ENCODE assay signal across 8 mouse cellular contexts in the genomic region with DNA sequence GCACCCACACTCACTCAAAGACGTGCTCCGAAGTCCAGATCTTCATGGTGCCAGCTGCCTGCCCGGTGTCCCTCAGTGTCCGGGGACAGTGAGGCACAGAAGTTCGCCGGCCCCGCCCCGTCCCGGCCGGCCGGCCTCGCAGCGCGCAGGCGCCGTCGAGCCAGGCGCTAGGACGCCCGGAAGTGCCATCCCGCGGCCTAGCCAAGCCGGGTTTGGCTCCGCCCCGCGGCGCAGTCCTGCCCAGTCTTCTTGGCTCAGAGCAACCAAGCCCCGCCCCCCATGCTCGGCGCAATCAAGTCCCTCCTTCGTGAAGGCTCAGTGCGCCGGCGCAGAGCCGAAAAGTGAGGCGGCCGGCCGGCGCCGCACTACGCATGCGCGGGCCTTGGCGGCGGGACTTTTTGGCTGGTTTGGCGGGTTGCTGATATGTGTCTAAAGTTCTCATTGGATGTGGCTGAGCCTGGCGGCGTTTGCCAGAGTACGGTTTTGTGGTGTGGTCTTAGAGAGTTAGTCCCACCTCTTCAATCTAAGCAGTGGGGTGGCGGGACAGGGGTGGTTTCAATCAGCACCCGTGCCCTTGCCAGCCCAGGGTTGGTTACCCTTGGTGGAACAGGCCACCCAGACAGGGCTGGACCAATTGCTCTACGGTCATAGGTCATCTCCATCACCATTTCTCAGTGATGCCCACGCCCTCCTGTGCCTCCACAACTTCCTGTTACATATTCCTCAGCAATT. TPM values are rescaled to one million over a fixed set of nuclear protein-coding genes. Genes with fewer than 3 reads are reported as not detected.
DNase-seq lines count a peak whose midpoint lies in the region; ATAC-seq and TF ChIP-seq lines count a peak whose summit lies in the region.

Prelid3b (minus strand) TSS at position 264 of the 732 bp plus-strand sequence.

- H3K4me3 ChIP-seq in CH12.LX (replicated peaks in 1 of 3; ENCODE audit: low read depth in 2 of 3, low read length in 2 of 3, poor library complexity in 1 of 3) = peak within 1 kb of the TSS; percentile 81 to 93 (median 82)
- peak within 1 kb of the TSS; percentile 73 for H3K4me3 ChIP-seq in forebrain, embryonic 11.5 days (ENCODE audit: low read depth, low read length)
- peak within 1 kb of the TSS; percentile 89 for H3K4me3 ChIP-seq in heart, embryonic 16.5 days (ENCODE audit: low read length)
- H3K4me3 ChIP-seq in liver, embryonic 15.5 days (replicated peaks) = peak within 1 kb of the TSS; percentile 91
- H3K4me3 ChIP-seq in neural tube, embryonic 12.5 days = peak within 1 kb of the TSS; percentile 80

- peak; percentile 99 for DNase-seq in CH12.LX (ENCODE audit: extremely low read depth)
- peak; percentile 99 for DNase-seq in c-Kit-positive CD71-positive TER-119-negative erythroid progenitor cells, embryonic 14.5 days (ENCODE audit: low read depth)
- peak; percentile 100 for DNase-seq in forebrain, embryonic 11.5 days (ENCODE audit: low spot score)
- DNase-seq in kidney, postnatal 36 days = peak; percentile 100
- DNase-seq in telencephalon, adult 2 months (ENCODE audit: low read depth, low spot score) = peak; percentile 97

- no peak for TF ChIP-seq EP300 in CH12.LX (IDR thresholded peaks at IDR 0.05; ENCODE audit: low read length)

- ATAC-seq in forebrain, embryonic 11.5 days (replicated peaks; ENCODE audit: low FRiP score) = peak; percentile 98
- ATAC-seq in heart, embryonic 16.5 days (replicated peaks; ENCODE audit: extremely low read depth, insufficient read depth, low FRiP score) = peak; percentile 99
- peak; percentile 95 for ATAC-seq in liver, embryonic 15.5 days (ENCODE audit: insufficient read depth)
- peak; percentile 98 for ATAC-seq in neural tube, embryonic 12.5 days (ENCODE audit: low FRiP score, low read depth)

- peaks cover 21 to 35% of the 10 kb centered on the region in 2 experiments for H3K36me3 ChIP-seq in CH12.LX (replicated peaks in 1 of 2; ENCODE audit: control insufficient read depth in 1 of 2, insufficient read depth in 1 of 2, low read length in 1 of 2)
- no peaks in the 10 kb centered on the region; the same call in 1 of the 2 replicates for H3K36me3 ChIP-seq in forebrain, embryonic 11.5 days (ENCODE audit: control insufficient read depth, insufficient read depth, low read length)
- peaks cover 28% of the 10 kb centered on the region for H3K36me3 ChIP-seq in heart, embryonic 16.5 days (ENCODE audit: control insufficient read depth, insufficient read depth)
- peaks cover 39% of the 10 kb centered on the region for H3K36me3 ChIP-seq in liver, embryonic 15.5 days (replicated peaks)
- peaks cover 14% of the 10 kb centered on the region; the same call in 1 of the 2 replicates for H3K36me3 ChIP-seq in neural tube, embryonic 12.5 days

- H3K27ac ChIP-seq in CH12.LX (ENCODE audit: insufficient read depth, low read depth) = peak within 1 kb of the TSS; percentile 84
- H3K27ac ChIP-seq in forebrain, embryonic 11.5 days (ENCODE audit: low read depth, low read length) = peak within 1 kb of the TSS; percentile 71
- H3K27ac ChIP-seq in heart, embryonic 16.5 days (ENCODE audit: low read length) = peak within 1 kb of the TSS; percentile 78
- peak within 1 kb of the TSS; percentile 96 for H3K27ac ChIP-seq in liver, embryonic 15.5 days (replicated peaks)
- peak within 1 kb of the TSS; percentile 10; the same call in 1 of the 2 replicates for H3K27ac ChIP-seq in neural tube, embryonic 12.5 days

- under 1% methylated on average over 52 of the region's 53 CpGs for WGBS in forebrain, embryonic 11.5 days
- under 1% methylated on average over 53 of the region's 53 CpGs for WGBS in heart, embryonic 16.5 days
- under 1% methylated on average over 53 of the region's 53 CpGs for WGBS in liver, embryonic 15.5 days (ENCODE audit: insufficient replicate concordance)
- 1% methylated on average over 53 of the region's 53 CpGs for WGBS in neural tube, embryonic 12.5 days

- peak within 1 kb of the TSS; percentile 86 for H3K4me2 ChIP-seq in CH12.LX (ENCODE audit: insufficient read depth, low read depth, poor library complexity, severe bottlenecking)
- H3K4me2 ChIP-seq in forebrain, embryonic 11.5 days (ENCODE audit: low read depth, low read length, severe bottlenecking) = peak within 1 kb of the TSS; percentile 69
- peak within 1 kb of the TSS; percentile 91 for H3K4me2 ChIP-seq in heart, embryonic 16.5 days (ENCODE audit: low read depth, low read length)
- peak within 1 kb of the TSS; percentile 93 for H3K4me2 ChIP-seq in liver, embryonic 15.5 days
- peak within 1 kb of the TSS; percentile 80 for H3K4me2 ChIP-seq in neural tube, embryonic 12.5 days (replicated peaks)

- peak; percentile 78 for TF ChIP-seq POLR2A in CH12.LX (IDR thresholded peaks at IDR 0.05; ENCODE audit: low read depth, low read length)

- H3K9me3 ChIP-seq in CH12.LX (replicated peaks; ENCODE audit: low read length) = no peaks in the 10 kb centered on the region
- H3K9me3 ChIP-seq in forebrain, embryonic 11.5 days (ENCODE audit: control insufficient read depth, low read length) = no peaks in the 10 kb centered on the region; the same call in 1 of the 2 replicates
- H3K9me3 ChIP-seq in heart, embryonic 16.5 days (replicated peaks; ENCODE audit: control insufficient read depth, low read length) = no peaks in the 10 kb centered on the region
- no peaks in the 10 kb centered on the region for H3K9me3 ChIP-seq in liver, embryonic 15.5 days (replicated peaks)
- no peaks in the 10 kb centered on the region for H3K9me3 ChIP-seq in neural tube, embryonic 12.5 days

- no peaks in the 10 kb centered on the region for H3K27me3 ChIP-seq in CH12.LX (replicated peaks)
- no peaks in the 10 kb centered on the region for H3K27me3 ChIP-seq in forebrain, embryonic 11.5 days (ENCODE audit: control insufficient read depth, insufficient read depth, low read length)
- no peaks in the 10 kb centered on the region for H3K27me3 ChIP-seq in heart, embryonic 16.5 days (ENCODE audit: control insufficient read depth, insufficient read depth, low read length)
- no peaks in the 10 kb centered on the region for H3K27me3 ChIP-seq in liver, embryonic 15.5 days
- H3K27me3 ChIP-seq in neural tube, embryonic 12.5 days (replicated peaks) = no peaks in the 10 kb centered on the region

- in situ Hi-C loops in CH12.LX (cut with MboI; ENCODE audit: low pct_ligation_motif_present, low pct_unique_long_range_greater_than_20kb, low sequenced_read_pairs) = no loop called here

- dilution Hi-C loops in CH12.LX (cut with MboI; ENCODE audit: extremely low pct_ligation_motif_present, extremely low pct_unique_long_range_greater_than_20kb, low sequenced_read_pairs) = no loop called here

- peaks cover 8 to 53% of the 10 kb centered on the region in 2 experiments for H3K4me1 ChIP-seq in CH12.LX (ENCODE audit: control insufficient read depth in 1 of 2, insufficient read depth in 2 of 2)
- H3K4me1 ChIP-seq in forebrain, embryonic 11.5 days (replicated peaks; ENCODE audit: control insufficient read depth, insufficient read depth, low read length) = peaks cover 4% of the 10 kb centered on the region; the same call in 1 of the 2 replicates
- H3K4me1 ChIP-seq in heart, embryonic 16.5 days (ENCODE audit: control insufficient read depth, insufficient read depth, low read length) = peaks cover 28% of the 10 kb centered on the region
- peaks cover 50% of the 10 kb centered on the region for H3K4me1 ChIP-seq in liver, embryonic 15.5 days (replicated peaks)
- 0 out of 2 replicates have a peak, but pooled peaks cover 3% of the 10 kb centered on the region for H3K4me1 ChIP-seq in neural tube, embryonic 12.5 days

- H3K9ac ChIP-seq in CH12.LX (ENCODE audit: insufficient read depth, low read depth) = peak within 1 kb of the TSS; percentile 85
- H3K9ac ChIP-seq in forebrain, embryonic 11.5 days (ENCODE audit: low read length) = peak within 1 kb of the TSS; percentile 79
- H3K9ac ChIP-seq in heart, embryonic 16.5 days (ENCODE audit: low read length) = peak within 1 kb of the TSS; percentile 90
- H3K9ac ChIP-seq in liver, embryonic 15.5 days = peak within 1 kb of the TSS; percentile 94
- H3K9ac ChIP-seq in neural tube, embryonic 12.5 days = peak within 1 kb of the TSS; percentile 73

- TF ChIP-seq CTCF in CH12.LX (conservative IDR thresholded peaks at IDR 0.05 in 1 of 2, IDR thresholded peaks at IDR 0.05 in 1 of 2; ENCODE audit: low read depth in 2 of 2, low read length in 2 of 2) = no peak

- peaks cover 39% of the 10 kb centered on the region for H3K79me2 ChIP-seq in CH12.LX (replicated peaks; ENCODE audit: control insufficient read depth, extremely low read depth, insufficient read depth, poor library complexity, severe bottlenecking)

- no peak for TF ChIP-seq RAD21 in CH12.LX (IDR thresholded peaks at IDR 0.05; ENCODE audit: low read depth, low read length)

TF ChIP-seq in CH12.LX, 34 proteins besides CTCF, POLR2A, EP300 and RAD21 (continues in another document):
- TF ChIP-seq CHD1 (IDR thresholded peaks at IDR 0.05; ENCODE audit: low read depth, low read length) (no peak), IRF4 (IDR thresholded peaks at IDR 0.05; ENCODE audit: low read depth, low read length) (0 out of 2 replicates have a peak, but pooled peaks have one; percentile 4), TCF12 (IDR thresholded peaks at IDR 0.05; ENCODE audit: low read depth, low read length) (peak; percentile 53), HCFC1 (IDR thresholded peaks at IDR 0.05; ENCODE audit: low read depth, low read length) (peak; percentile 47), ZMIZ1 (IDR thresholded peaks at IDR 0.05; ENCODE audit: low read depth, low read length) (peak; percentile 13; the same call in 1 of the 2 replicates), KAT2A (IDR thresholded peaks at IDR 0.05; ENCODE audit: insufficient replicate concordance, low read length) (no peak), PAX5 (IDR thresholded peaks at IDR 0.05; ENCODE audit: low read length) (no peak), NRF1 (IDR thresholded peaks at IDR 0.05; ENCODE audit: low read depth, low read length) (peak; percentile 95), TBP (conservative IDR thresholded peaks at IDR 0.05; ENCODE audit: low read depth, low read length) (peak; percentile 65; the same call in 1 of the 2 replicates), CHD2 (IDR thresholded peaks at IDR 0.05; ENCODE audit: low read length) (no peak), ZC3H11A (IDR thresholded peaks at IDR 0.05; ENCODE audit: low read depth, low read length) (no peak), POLR2AphosphoS2 (IDR thresholded peaks at IDR 0.05; ENCODE audit: low read depth, low read length) (no peak), MXI1 (IDR thresholded peaks at IDR 0.05; ENCODE audit: low read depth, low read length) (no peak), NELFE (IDR thresholded peaks at IDR 0.05; ENCODE audit: low read depth, low read length) (peak; percentile 85)

RNA-seq across cellular contexts. Expression of gene Prelid3b, which starts in this region (rescaled TPM):
- total RNA-seq in CH12.LX (2012; rRNA removed) (90.3 and 123 TPM in 2 replicates), CH12.LX (2014; rRNA removed) (187 TPM in 2 replicates)
- polyA plus RNA-seq in CH12.LX (2012; ENCODE audit: insufficient read length, low read depth) = 179 TPM in 2 replicates
- 127 and 132 TPM in 2 replicates for polyA plus RNA-seq in forebrain, embryonic 11.5 days (2014; fragmentation: Nextera tagmentation; extraction: Ambion mirVana)
- 146 and 162 TPM in 2 replicates for polyA plus RNA-seq in heart, embryonic 16.5 days (2015; fragmentation: Nextera tagmentation; extraction: Ambion mirVana)
- 79.4 and 79.5 TPM in 2 replicates for polyA plus RNA-seq in liver, embryonic 15.5 days (2015; fragmentation: Nextera tagmentation; extraction: Ambion mirVana)
- 99.7 and 102 TPM in 2 replicates for polyA plus RNA-seq in neural tube, embryonic 12.5 days (2016; fragmentation: Nextera tagmentation; extraction: Ambion mirVana)

Comparison
In these comparisons a context has a peak if more than half of its experiments do, and no peak if none do; other contexts are left out.
1. Peak in every context shown above with its lines: DNase-seq, ATAC-seq, H3K4me3 ChIP-seq and H3K27ac ChIP-seq.
2. H3K27ac ChIP-seq: peak in every context shown above with its lines; median percentile 96 in liver, embryonic 15.5 days; 84 in CH12.LX; 78 in heart, embryonic 16.5 days; 71 in forebrain, embryonic 11.5 days; 10 in neural tube, embryonic 12.5 days.